Mouse (Mus musculus) MEL (cell line): Measurements from ENCODE around the gene H2-Oa. TPM values are rescaled to one million over a fixed set of nuclear protein-coding genes. Genes with fewer than 3 reads are reported as not detected.
A peak's percentile ranks its signal among the peaks of the same experiment; 100 is the strongest.

Experiments
- DNase-seq: peaks from one replicate; pipeline ENCODE4 v3.0.0; 2011; ENCODE audit warnings: low read depth, low spot score
- H3K27ac ChIP-seq: 2 replicates; pipeline ENCODE4 v1.5.1; 2012; ENCODE audit warnings: low read depth, mild to moderate bottlenecking, control low read depth, low read length, moderate library complexity; ENCODE audit not compliant: control insufficient read depth
- H3K27me3 ChIP-seq, 2 experiments: fragments of 150-350 bp in 1 of 2; sonication (generic) in 1 of 2; 2 replicates each; pipeline ENCODE4 v1.6.1; 2012; ENCODE audit warnings: low read length in 2 of 2, mild to moderate bottlenecking in 2 of 2, improper control_type of control experiment in 1 of 2, moderate library complexity in 1 of 2; ENCODE audit not compliant: insufficient read depth in 2 of 2, control insufficient read depth in 1 of 2
- H3K36me3 ChIP-seq, 2 experiments: 2 replicates each; pipeline ENCODE4 v1.6.1; 2012 to 2014; ENCODE audit warnings: low read length in 2 of 2, improper control_type of control experiment in 1 of 2, inconsistent platforms in 1 of 2, mild to moderate bottlenecking in 1 of 2; ENCODE audit not compliant: insufficient read depth in 2 of 2, control insufficient read depth in 1 of 2
- H3K4me1 ChIP-seq, 2 experiments: fragments of 150-350 bp in 1 of 2; sonication (generic) in 1 of 2; 2 replicates each; pipeline ENCODE4 v1.6.1; 2012; ENCODE audit warnings: low read length in 2 of 2, improper control_type of control experiment in 1 of 2, mild to moderate bottlenecking in 1 of 2; ENCODE audit not compliant: insufficient read depth in 2 of 2, control insufficient read depth in 1 of 2
- H3K4me3 ChIP-seq, 2 experiments: fragments of 150-350 bp in 1 of 2; sonication (generic) in 1 of 2; 2 replicates each; pipeline ENCODE4 v1.5.1; 2012; ENCODE audit warnings: low read depth in 2 of 2, low read length in 2 of 2, mild to moderate bottlenecking in 2 of 2, moderate library complexity in 2 of 2, control low read depth in 1 of 2, improper control_type of control experiment in 1 of 2; ENCODE audit not compliant: control insufficient read depth in 1 of 2, insufficient read depth in 1 of 2
- H3K79me2 ChIP-seq: 2 replicates; pipeline ENCODE4 v1.6.1; 2012; ENCODE audit warnings: mild to moderate bottlenecking, low read length, moderate library complexity; ENCODE audit not compliant: control insufficient read depth, poor library complexity, insufficient read depth
- H3K9ac ChIP-seq: 2 replicates; pipeline ENCODE4 v1.6.1; 2012; ENCODE audit warnings: low read depth, mild to moderate bottlenecking, control low read depth, low read length, moderate library complexity; ENCODE audit not compliant: control insufficient read depth, poor library complexity, severe bottlenecking
- H3K9me3 ChIP-seq: fragments of 150-350 bp; sonication (generic); replicated peaks from 2 replicates; pipeline ENCODE4 v1.6.1; 2012; ENCODE audit warnings: mild to moderate bottlenecking, low read length, improper control_type of control experiment, moderate library complexity; ENCODE audit not compliant: insufficient read depth
- BHLHE40 ChIP-seq: IDR thresholded peaks from 2 replicates; pipeline ENCODE4 v1.6.1; 2012; ENCODE audit warnings: low read depth, mild to moderate bottlenecking, inconsistent platforms, low read length, improper control_type of control experiment, borderline replicate concordance
- E2F4 ChIP-seq: IDR thresholded peaks from 2 replicates; pipeline ENCODE4 v1.6.1; 2011; ENCODE audit warnings: low read depth, low read length, improper control_type of control experiment, borderline replicate concordance
- EP300 ChIP-seq, 2 experiments: IDR thresholded peaks; 2 replicates each; pipeline ENCODE4 v1.6.1; 2011; ENCODE audit warnings: improper control_type of control experiment in 2 of 2, low read length in 2 of 2, low read depth in 1 of 2, mild to moderate bottlenecking in 1 of 2
- ETS1 ChIP-seq: IDR thresholded peaks from 2 replicates; pipeline ENCODE4 v1.6.1; 2012; ENCODE audit warnings: low read depth, mild to moderate bottlenecking, inconsistent platforms, low read length, improper control_type of control experiment, moderate library complexity
- GATA1 ChIP-seq: IDR thresholded peaks from 2 replicates; pipeline ENCODE4 v1.6.1; 2011; ENCODE audit warnings: low read depth, low read length, improper control_type of control experiment
- HCFC1 ChIP-seq: IDR thresholded peaks from 2 replicates; pipeline ENCODE4 v1.6.1; 2012; ENCODE audit warnings: low read depth, mild to moderate bottlenecking, inconsistent platforms, low read length, improper control_type of control experiment, moderate library complexity
- KAT2A ChIP-seq: conservative IDR thresholded peaks from 2 replicates; pipeline ENCODE4 v1.6.1; 2012; ENCODE audit warnings: low read depth, low read length, improper control_type of control experiment, inconsistent platforms
- MAZ ChIP-seq: IDR thresholded peaks from 2 replicates; pipeline ENCODE4 v1.6.1; 2012; ENCODE audit warnings: low read depth, mild to moderate bottlenecking, inconsistent platforms, low read length, improper control_type of control experiment
- MXI1 ChIP-seq: IDR thresholded peaks from 2 replicates; pipeline ENCODE4 v1.6.1; 2011; ENCODE audit warnings: mild to moderate bottlenecking, low read depth, low read length, improper control_type of control experiment
- MYB ChIP-seq: IDR thresholded peaks from 2 replicates; pipeline ENCODE4 v1.6.1; 2011; ENCODE audit warnings: mild to moderate bottlenecking, low read depth, low read length, improper control_type of control experiment
- MYC ChIP-seq: IDR thresholded peaks from 2 replicates; pipeline ENCODE4 v1.6.1; 2011; ENCODE audit warnings: low read depth, mild to moderate bottlenecking, low read length, improper control_type of control experiment, moderate library complexity
- NELFE ChIP-seq: IDR thresholded peaks from 2 replicates; pipeline ENCODE4 v1.6.1; 2011; ENCODE audit warnings: low read depth, low read length, improper control_type of control experiment
- POLR2AphosphoS5 ChIP-seq: IDR thresholded peaks from 2 replicates; pipeline ENCODE4 v1.6.1; 2012; ENCODE audit warnings: low read depth, borderline replicate concordance, mild to moderate bottlenecking, inconsistent platforms, low read length, moderate library complexity, mixed read lengths
- RAD21 ChIP-seq: IDR thresholded peaks from 2 replicates; pipeline ENCODE4 v1.6.1; 2011; ENCODE audit warnings: mild to moderate bottlenecking, low read depth, low read length, improper control_type of control experiment
- SIN3A ChIP-seq: IDR thresholded peaks from 2 replicates; pipeline ENCODE4 v1.6.1; 2012; ENCODE audit warnings: low read length, improper control_type of control experiment, inconsistent platforms
- SMC3 ChIP-seq: IDR thresholded peaks from 2 replicates; pipeline ENCODE4 v1.6.1; 2011; ENCODE audit warnings: low read depth, low read length, improper control_type of control experiment
- TBP ChIP-seq: IDR thresholded peaks from 2 replicates; pipeline ENCODE4 v1.8.0; 2011; ENCODE audit warnings: low read depth, low read length, improper control_type of control experiment
- TCF12 ChIP-seq: IDR thresholded peaks from 2 replicates; pipeline ENCODE4 v1.6.1; 2014; ENCODE audit warnings: low read depth, mild to moderate bottlenecking, inconsistent platforms, low read length, improper control_type of control experiment, moderate library complexity
- UBTF ChIP-seq: IDR thresholded peaks from 2 replicates; pipeline ENCODE4 v1.6.1; 2012; ENCODE audit warnings: low read depth, mild to moderate bottlenecking, inconsistent platforms, low read length, improper control_type of control experiment, moderate library complexity, borderline replicate concordance; ENCODE audit not compliant: insufficient read depth
- USF2 ChIP-seq, 2 experiments: IDR thresholded peaks; 2 replicates each; pipeline ENCODE4 v1.6.1; 2011 to 2012; ENCODE audit warnings: improper control_type of control experiment in 2 of 2, low read length in 2 of 2, borderline replicate concordance in 1 of 2, inconsistent platforms in 1 of 2, low read depth in 1 of 2, mild to moderate bottlenecking in 1 of 2; ENCODE audit not compliant: insufficient read depth in 1 of 2
- ZC3H11A ChIP-seq: IDR thresholded peaks from 2 replicates; pipeline ENCODE4 v1.6.1; 2012; ENCODE audit warnings: low read depth, mild to moderate bottlenecking, inconsistent platforms, low read length, improper control_type of control experiment
- ZMIZ1 ChIP-seq: IDR thresholded peaks from 2 replicates; pipeline ENCODE4 v1.6.1; 2012; ENCODE audit warnings: low read depth, mild to moderate bottlenecking, inconsistent platforms, low read length, improper control_type of control experiment, moderate library complexity
- ZNF384 ChIP-seq: IDR thresholded peaks from 2 replicates; pipeline ENCODE4 v1.6.1; 2012; ENCODE audit warnings: low read depth, mild to moderate bottlenecking, inconsistent platforms, low read length, improper control_type of control experiment
- polyA plus RNA-seq, 2 experiments: library from polyadenylated mRNA; stranded (reverse) in 1 of 2; unstranded in 1 of 2; fragments of >175 nt in 1 of 2; fragments of >200 nt in 1 of 2; gene quantifications; 2 replicates each; pipeline versions ENCODE4 v1.2.1 to v1.2.4; 2012; ENCODE audit warnings: low replicate concordance in 2 of 2, low read depth in 1 of 2; ENCODE audit not compliant: insufficient read length in 2 of 2, insufficient read depth in 1 of 2, missing spikeins in 1 of 2
- total RNA-seq: library from RNA; depleted of rRNA; stranded (reverse); fragments of 300-350 nt; gene quantifications from 2 replicates; pipeline ENCODE4 v1.2.3, GENCODE M21; 2012

Gene H2-Oa
- total and polyA plus RNA-seq, 3 experiments, result 2.2 to 3.9 TPM; not detected in 1

- TF ChIP-seq KAT2A, result no peak
- TF ChIP-seq MYC, result no peak
- no peak for TF ChIP-seq HCFC1
- TF ChIP-seq RAD21, result peak; percentile 64
- no peak for TF ChIP-seq EP300 (IDR thresholded peaks at IDR 0.05; ENCODE audit: low read depth in 1 of 2, low read length in 2 of 2)
- no peak for TF ChIP-seq MAZ
- peak; percentile 54 for TF ChIP-seq ZC3H11A
- 0 out of 2 replicates have a peak, but pooled peaks have one; percentile 12 for TF ChIP-seq TCF12
- no peak for TF ChIP-seq E2F4
- TF ChIP-seq BHLHE40, result no peak
- TF ChIP-seq SIN3A, result peak; percentile 44; the same call in 1 of the 2 replicates
- TF ChIP-seq POLR2AphosphoS5, result no peak
- no peak for TF ChIP-seq GATA1
- peak; percentile 47 for TF ChIP-seq TBP
- no peak for TF ChIP-seq USF2 (IDR thresholded peaks at IDR 0.05; ENCODE audit: borderline replicate concordance in 1 of 2, insufficient read depth in 1 of 2, low read depth in 1 of 2, low read length in 2 of 2)
Measured at GRCm38 (mm10) chr17:34101604-34102032, 9.5 kb downstream of the H2-Oa start (continued).

DNA sequence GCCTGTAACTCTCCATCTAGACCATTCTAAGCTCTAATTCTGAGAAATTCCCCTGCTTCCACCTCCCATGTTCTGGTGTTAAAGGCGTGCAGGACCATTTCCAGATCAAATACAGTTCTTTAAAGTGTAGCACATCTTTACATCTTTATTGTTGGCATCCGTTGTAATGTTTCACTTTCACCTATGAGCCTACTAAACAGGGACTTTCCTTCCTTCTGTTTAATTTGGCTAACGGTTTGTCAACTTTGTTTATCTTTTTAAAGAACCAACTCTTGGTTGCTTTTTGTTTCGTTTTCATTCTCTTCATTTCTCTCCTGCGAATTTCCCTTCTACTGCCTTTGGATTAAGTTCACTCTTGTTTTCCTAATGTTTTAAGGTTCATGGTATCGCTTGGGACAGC, 10.7 kb downstream of the H2-Oa start:
- Histone ChIP-seq H3K36me3 (no peaks in the 10 kb centered on the region), H3K4me3 (peak overlapping the region; percentile 45 to 79), H3K9me3 (no peaks in the 10 kb centered on the region), H3K9ac (peak overlapping the region; percentile 49), H3K79me2 (no peaks in the 10 kb centered on the region), H3K27ac (no peak overlapping the region), H3K27me3 (no peaks in the 10 kb centered on the region), H3K4me1 (no peaks in the 10 kb centered on the region; a peak in 1 of 4 replicates)
- DNase-seq, result peak; percentile 41
- TF ChIP-seq E2F4 (no peak), RAD21 (no peak), SIN3A (peak; percentile 31; the same call in 1 of the 2 replicates), NELFE (no peak), SMC3 (no peak), MXI1 (peak; percentile 25; the same call in 1 of the 2 replicates), ETS1 (peak; percentile 65; the same call in 1 of the 2 replicates), MYB (no peak), ZNF384 (no peak), MYC (no peak), UBTF (no peak), ZMIZ1 (no peak)
